Mouse (Mus musculus) heart, postnatal 36 days (tissue): ENCODE data around the gene Schip1. TPM values are rescaled to one million over a fixed set of nuclear protein-coding genes. Genes with fewer than 3 reads are reported as not detected.

ENCODE experiments used
- DNase-seq, 2 experiments: peaks; one replicate each; pipeline ENCODE4 v3.0.0; 2021 to 2022
- intact Hi-C: fragments of 180-260 bp; cut with DNase I; formaldehyde crosslinking; loops from one replicate; pipeline ENCODE4 v1.15.1; 2025
- total RNA-seq, 2 experiments: library from RNA; stranded (reverse); gene quantifications; 2 replicates each; pipeline ENCODE4 v1.2.3; 2021

The Schip1 gene
- total RNA-seq, 2 experiments from 2014 or later, result 178 to 194 TPM

- no peak for DNase-seq
- intact Hi-C loops, result no loop called here
Observed at GRCm38 (mm10) chr3:68267905-68268304, 203.3 kb downstream of the Schip1 start.

GRCm38 (mm10) chr3:68269251-68269650, 204.6 kb downstream of the Schip1 start:
- intact Hi-C loops, result no loop called here

DNA sequence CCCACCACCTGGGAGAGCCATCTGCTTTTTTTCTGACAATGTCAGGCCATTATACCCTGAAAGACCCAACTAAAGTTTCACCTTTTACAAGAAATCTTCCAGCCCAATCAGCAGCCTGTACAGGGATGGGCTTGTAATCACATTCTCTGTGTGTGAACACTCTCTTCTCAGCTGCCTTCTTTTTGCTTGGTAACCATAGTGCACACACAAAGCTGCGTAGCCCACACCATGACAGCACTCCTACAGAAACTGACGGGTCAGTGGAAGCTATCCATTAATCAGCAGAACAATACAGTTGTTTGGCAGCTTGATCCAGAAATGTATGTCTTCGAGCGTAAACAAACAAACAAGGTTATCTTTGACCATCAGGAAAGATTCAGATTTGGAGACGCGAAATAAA, 205.6 kb downstream of the Schip1 start:
- intact Hi-C loops, result no loop called here
- no peak for DNase-seq

More at GRCm38 (mm10) chr3:68269251-68269650, 204.6 kb downstream of the Schip1 start:
- no peak for DNase-seq

DNA sequence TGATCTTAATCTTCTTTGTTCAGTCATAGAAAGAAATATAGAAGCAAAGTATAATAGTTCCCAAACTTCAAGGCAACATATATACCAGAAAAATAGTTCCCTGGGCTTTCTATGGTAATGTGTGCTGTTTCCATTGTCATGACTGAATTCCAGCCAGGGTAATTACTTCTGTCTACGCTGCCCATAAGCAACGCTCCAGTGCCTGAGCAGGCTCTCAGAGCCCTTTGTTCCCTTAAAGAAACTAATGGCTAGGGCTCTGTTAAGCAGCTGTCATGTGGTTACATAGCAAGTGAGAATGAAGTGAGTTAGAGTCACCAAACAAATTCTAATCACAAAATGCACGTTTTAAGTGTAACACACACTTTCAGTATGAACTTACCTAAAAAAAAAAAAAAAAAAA, 206.9 kb downstream of the Schip1 start:
- no peak for DNase-seq
- intact Hi-C loops, result no loop called here

DNA sequence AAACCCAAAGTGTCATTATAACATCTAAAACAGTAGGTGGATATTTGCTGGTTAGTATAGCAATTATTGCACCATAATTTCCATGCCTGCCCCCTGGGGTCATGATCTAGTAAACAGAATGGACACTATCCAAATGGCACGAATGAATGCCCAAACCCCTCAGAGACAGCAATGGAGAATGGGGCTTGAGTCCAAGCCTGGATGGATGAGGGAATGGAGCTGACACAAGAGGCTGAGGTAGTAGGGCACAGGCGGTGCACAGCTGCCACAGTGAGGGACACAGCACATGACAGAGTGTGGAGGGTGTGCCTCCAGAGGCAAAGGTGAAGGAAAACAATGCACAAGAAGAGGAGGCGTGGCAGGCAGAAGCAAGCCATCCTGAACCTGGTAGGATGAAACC, 207.3 kb downstream of the Schip1 start:
- DNase-seq, result no peak
- intact Hi-C loops, result no loop called here

GRCm38 (mm10) chr3:68282844-68283594, 218.4 kb downstream of the Schip1 start:
- no peak for DNase-seq
- intact Hi-C loops, result no loop called here

DNA sequence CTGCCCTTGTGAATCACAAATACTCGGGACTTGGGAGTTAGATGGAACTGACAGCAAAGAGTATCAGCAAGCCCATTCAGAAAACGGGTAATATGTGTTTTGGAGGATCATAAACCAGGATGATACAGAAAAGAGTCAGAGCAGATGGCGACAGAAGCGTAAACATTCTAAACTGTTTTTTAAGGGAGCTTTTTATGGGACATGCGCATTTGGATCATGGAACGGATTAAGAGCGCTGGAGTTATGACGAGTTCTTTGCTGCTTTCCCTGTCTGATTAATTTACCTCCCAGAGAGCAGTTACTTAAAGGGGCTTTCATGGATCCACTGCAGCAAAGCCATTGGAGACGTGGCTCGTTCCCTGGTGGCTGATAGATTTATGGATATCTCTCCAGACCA, 219.0 kb downstream of the Schip1 start:
- intact Hi-C loops, result no loop called here
- no peak for DNase-seq

GRCm38 (mm10) chr3:68284500-68284899, 219.9 kb downstream of the Schip1 start:
- intact Hi-C loops, result no loop called here

GRCm38 (mm10) chr3:68296752-68297151, 232.2 kb downstream of the Schip1 start:
- intact Hi-C loops, result no loop called here
- DNase-seq, result no peak

More at GRCm38 (mm10) chr3:68284500-68284899, 219.9 kb downstream of the Schip1 start:
- no peak for DNase-seq

- intact Hi-C loops, result no loop called here
- no peak for DNase-seq
Observed at GRCm38 (mm10) chr3:68305647-68306046, 241.0 kb downstream of the Schip1 start.

DNA sequence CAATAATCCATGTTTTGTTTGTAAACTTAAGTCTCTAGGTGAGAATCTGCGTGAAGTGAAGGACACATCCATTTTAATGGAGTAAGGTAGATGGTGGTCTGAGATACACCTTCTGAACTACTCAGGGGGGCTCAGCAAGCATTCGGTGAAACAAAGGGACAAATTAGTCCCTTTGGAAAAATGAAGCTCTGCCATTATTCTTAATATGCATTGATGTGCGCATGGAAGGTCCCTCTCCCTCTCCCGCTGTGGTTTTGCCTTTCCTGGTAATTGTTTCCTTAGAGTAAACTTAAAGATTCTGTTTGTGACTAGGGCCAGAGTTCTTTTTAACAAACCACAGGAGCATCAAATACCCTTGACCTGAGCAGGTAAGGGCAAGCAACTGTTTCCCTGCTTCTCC, 242.1 kb downstream of the Schip1 start:
- no peak for DNase-seq
- intact Hi-C loops, result no loop called here

- DNase-seq, result no peak
- intact Hi-C loops, result no loop called here
Observed at GRCm38 (mm10) chr3:68325575-68325974, 261.0 kb downstream of the Schip1 start.

GRCm38 (mm10) chr3:68332515-68332914, 267.9 kb downstream of the Schip1 start:
- intact Hi-C loops, result no loop called here

GRCm38 (mm10) chr3:68335501-68335900, 270.9 kb downstream of the Schip1 start:
- DNase-seq, result no peak
- intact Hi-C loops, result no loop called here

More at GRCm38 (mm10) chr3:68332515-68332914, 267.9 kb downstream of the Schip1 start:
- DNase-seq, result no peak

GRCm38 (mm10) chr3:68350624-68351023, 286.0 kb downstream of the Schip1 start:
- intact Hi-C loops, result no loop called here
- no peak for DNase-seq

DNA sequence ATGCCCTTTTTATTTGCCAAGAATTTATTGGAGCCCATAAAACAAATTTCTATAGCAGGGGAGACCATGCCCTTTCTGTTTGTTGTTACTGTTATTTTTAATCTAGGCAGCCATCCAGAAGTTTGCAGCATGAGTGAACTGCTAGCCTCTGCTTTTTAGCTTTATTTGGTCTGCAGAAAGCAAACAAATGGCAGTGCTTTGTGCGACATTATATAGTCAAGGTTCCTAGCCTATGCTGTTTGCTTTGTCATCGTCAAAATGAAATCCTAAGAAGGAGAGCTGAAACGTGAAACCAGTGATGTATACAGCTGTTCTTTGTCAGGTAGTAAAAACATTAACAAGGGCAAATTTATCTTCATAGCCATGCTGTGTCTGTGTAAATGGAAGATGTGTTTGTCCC, 286.9 kb downstream of the Schip1 start:
- intact Hi-C loops, result no loop called here
- DNase-seq, result no peak

- intact Hi-C loops, result no loop called here
Observed at GRCm38 (mm10) chr3:68352961-68353360, 288.4 kb downstream of the Schip1 start.

DNA sequence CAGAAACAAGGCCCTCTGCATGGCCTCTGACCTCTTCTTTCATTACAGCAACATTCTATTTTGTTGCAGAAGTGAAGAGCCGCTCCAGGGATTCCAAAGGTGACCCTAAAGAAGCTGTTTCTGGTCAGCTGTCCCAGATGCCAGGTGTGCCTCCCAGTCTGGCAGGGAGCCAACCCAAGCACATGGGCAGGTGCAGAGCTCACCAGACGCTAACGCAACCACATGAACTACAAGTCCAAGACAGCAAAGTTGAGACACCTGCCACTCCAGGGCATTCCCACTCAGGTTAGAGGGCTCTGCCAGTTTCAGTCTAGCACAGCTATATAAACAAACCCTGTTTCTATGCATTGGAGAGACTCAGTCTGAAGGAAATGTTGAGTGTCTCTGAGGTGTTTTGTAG, 288.9 kb downstream of the Schip1 start:
- no peak for DNase-seq
- intact Hi-C loops, result no loop called here

More at GRCm38 (mm10) chr3:68352961-68353360, 288.4 kb downstream of the Schip1 start:
- DNase-seq, result no peak

DNA sequence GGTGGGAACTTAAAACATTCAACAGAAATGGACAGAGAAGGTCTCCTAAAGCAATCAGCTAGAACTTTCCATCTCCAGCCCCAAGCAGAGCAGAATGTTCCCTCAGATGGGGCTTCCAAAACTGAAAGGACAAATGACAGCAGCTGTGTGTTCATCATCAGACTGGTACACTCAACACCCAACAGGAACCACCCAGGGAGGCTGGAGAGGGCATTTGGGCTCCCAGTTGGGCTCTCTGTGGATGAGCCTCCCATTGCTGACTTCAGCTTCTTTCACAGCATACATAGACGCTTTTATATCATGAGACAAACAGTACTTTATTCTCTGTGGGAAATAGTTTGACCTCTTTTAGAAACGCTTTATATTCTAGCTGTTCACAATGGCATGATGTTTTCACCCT, 291.9 kb downstream of the Schip1 start:
- DNase-seq, result no peak
- intact Hi-C loops, result no loop called here

DNA sequence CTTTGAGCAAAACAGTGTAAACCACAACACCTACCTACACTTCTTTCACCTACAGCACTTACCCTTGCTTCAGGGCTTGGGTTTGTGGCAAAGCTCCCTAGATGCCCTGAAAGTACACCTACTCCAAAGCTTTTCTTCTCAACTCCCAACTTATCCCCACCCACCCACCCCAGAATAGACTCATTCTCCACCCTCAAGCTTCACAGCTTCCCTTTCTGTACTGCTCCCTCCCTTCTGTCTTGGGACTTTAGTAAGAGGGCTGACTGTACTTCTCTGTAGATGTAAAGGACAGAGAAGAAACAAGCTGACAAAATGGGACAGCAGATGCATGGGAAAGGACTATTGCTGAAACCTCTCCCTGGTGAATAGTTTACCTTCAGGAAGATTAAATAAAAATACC, 303.4 kb downstream of the Schip1 start:
- no peak for DNase-seq
- intact Hi-C loops, result no loop called here

- intact Hi-C loops, result no loop called here
- no peak for DNase-seq
Observed at GRCm38 (mm10) chr3:68372925-68373324, 308.3 kb downstream of the Schip1 start.

- DNase-seq, result peak in 1 of 2 experiments; percentile 3
- intact Hi-C loops, result no loop called here
Observed at GRCm38 (mm10) chr3:68375100-68375508, 310.5 kb downstream of the Schip1 start.
